Mouse (Mus musculus): ENCODE results near the gene Setd1b.
"Not testable (repeated sequence)": the region's sequence is repeated elsewhere in the genome, so short reads cannot be mapped to it uniquely, and the experiment has no call there.

The Setd1b gene

DNA sequence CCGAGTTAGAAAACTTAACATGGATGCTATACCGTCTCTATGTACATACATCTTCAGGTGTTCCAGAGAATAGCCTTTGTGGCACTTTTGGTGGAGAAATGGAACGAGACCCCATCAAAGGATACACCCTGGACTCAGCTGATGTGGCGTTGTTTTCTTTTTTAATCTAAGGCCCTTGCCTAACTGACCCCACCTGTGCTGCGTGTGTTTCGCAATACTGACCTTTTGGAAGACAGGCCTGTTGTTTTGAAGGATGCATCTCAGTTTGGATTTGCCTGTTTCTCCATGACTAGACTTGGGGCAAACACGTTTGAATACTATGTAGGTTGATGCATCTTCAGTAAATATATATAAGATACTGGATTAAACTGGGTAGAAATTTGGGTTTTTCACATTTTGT is 61.6 kb downstream of the Setd1b start:
- DNase-seq, result not testable (repeated sequence)

All from cerebellum, postnatal 14 days (tissue).